Mouse (Mus musculus) brain, embryonic 14.5 days (tissue): ENCODE measurements around the gene 2210011C24Rik. TPM values are rescaled to one million over a fixed set of nuclear protein-coding genes. Genes with fewer than 3 reads are reported as not detected.

Experiments used
- DNase-seq: peaks from one replicate; pipeline ENCODE4 v3.0.0-alpha.2; 2011; ENCODE audit warnings: low read depth
- CTCF ChIP-seq: fragments of 200-500 bp; IDR thresholded peaks from 2 replicates; pipeline ENCODE4 v1.5.1; 2012; ENCODE audit warnings: inconsistent platforms, mild to moderate bottlenecking, moderate library complexity, borderline replicate concordance; ENCODE audit not compliant: insufficient read depth, insufficient read length; ENCODE audit errors: extremely low read depth
- POLR2A ChIP-seq: fragments of 200-500 bp; IDR thresholded peaks from 2 replicates; pipeline ENCODE4 v1.6.1; 2012; ENCODE audit warnings: mild to moderate bottlenecking, inconsistent platforms, borderline replicate concordance; ENCODE audit not compliant: poor library complexity, insufficient read depth, insufficient read length, severe bottlenecking; ENCODE audit errors: extremely low read depth
- polyA plus RNA-seq: library from polyadenylated mRNA; depleted of rRNA; stranded (reverse); fragments of >200 nt; gene quantifications from 2 replicates; pipeline ENCODE4 v1.2.3, GENCODE M21; 2012; rRNA removed

2210011C24Rik gene
- 0.07 and 0.35 TPM in 2 replicates for polyA plus RNA-seq

DNA sequence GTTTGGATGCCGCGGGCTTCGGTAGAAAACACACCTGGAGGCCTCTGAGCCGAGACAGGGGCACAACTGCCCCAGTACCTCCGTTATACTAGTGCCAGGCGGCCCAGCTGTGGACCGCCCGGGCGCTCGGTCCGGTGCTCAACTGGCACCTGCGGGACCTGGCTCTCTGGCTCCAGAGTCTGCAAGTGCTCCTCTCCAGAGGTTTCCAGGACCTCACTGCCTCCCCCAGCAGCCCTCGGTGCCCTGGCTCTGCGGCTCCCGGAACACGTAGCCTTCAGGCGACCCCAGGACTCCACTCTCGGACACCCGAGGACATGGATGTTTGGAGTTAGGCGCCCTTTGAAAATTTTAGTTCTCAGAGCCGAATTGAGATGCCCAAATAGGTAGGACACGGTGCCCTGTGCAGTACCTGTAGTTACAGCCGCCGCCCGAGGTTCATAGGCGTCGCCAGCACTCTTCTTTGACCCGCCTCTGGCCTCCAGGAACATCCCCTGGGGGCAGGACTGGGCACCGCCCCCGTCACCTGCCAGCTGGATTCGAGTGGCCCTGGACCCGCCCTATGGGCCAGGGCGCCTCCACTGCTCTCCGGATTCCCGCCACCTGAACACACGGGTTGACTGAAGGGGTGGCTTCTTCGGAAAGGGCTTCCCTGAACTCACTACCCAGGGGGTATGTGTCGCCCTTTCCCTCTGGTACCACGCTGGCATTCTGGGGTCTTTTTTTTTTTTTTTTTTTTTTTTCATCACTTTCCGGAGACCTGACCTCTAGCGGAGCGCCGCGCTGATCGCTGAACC is at the start of gene 2210011C24Rik:
Gene 2210011C24Rik (minus strand): TSS at position 467 of the 794 bp plus-strand sequence.
- no peak for TF ChIP-seq POLR2A
- TF ChIP-seq CTCF: no peak

DNA sequence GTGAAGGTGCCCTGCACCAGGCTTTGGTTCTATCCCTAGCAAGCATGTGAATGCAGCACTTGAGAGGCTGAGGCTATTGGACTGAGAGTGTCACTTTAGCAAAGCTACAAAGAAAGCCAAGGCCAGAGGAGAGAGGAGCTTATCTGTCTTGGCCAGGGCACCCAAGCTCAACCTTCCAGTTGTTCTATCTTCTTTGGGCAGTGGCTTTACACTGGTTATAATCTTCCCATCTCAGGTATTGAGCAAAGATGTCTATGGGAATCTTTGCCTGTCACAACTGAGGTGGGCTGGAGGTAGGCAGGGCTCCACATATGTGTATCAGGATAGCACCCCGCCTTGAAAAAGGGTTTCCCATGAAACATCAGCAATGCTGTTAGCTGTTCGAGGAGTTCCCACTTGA is 48.3 kb upstream of the 2210011C24Rik start:
- no peak for DNase-seq
- TF ChIP-seq CTCF (no peak), POLR2A (no peak)

More for the DNA sequence above, at the start of gene 2210011C24Rik:
- no peak for DNase-seq

DNA sequence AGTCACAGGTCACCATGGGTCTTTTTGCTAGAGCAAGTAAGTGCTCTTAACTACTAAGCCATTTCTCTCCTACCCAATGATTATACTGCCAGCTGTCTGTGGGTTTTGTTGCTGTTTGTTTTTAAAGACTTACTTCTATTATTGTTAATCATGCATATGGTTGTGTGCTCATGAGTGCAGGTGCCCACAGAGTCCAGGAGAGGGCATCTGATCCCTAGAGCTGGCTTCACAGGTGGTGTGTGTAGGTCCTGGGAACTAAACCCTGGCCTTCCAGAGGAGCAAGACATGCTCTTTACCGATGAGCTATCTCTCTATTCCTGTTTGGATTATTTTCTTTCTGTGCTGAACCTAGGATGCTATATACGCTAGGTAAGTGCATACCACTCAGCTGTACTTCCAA is 47.3 kb upstream of the 2210011C24Rik start:
- TF ChIP-seq POLR2A: no peak
- no peak for TF ChIP-seq CTCF
- DNase-seq: no peak

DNA sequence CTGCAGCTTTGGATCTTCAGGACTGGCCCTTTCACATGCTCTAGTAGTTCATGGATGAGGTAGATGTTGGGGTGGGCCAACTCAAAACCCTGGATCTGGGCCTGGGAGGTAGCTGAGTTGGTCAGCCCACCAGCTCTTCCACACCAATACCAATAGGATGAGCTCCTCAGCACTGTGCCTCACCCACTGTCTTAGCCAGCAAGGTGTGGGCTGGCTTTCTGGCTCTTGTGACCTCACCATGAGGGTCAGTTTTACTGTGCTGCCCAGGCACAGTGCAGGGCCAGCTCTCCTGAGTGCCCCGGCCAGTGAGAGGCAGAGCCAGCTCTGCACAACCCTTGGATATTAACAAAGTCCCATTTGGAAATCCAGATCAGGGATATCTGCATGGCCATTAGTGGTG is 45.9 kb upstream of the 2210011C24Rik start:
- DNase-seq: no peak
- TF ChIP-seq POLR2A (no peak), CTCF (no peak)

DNA sequence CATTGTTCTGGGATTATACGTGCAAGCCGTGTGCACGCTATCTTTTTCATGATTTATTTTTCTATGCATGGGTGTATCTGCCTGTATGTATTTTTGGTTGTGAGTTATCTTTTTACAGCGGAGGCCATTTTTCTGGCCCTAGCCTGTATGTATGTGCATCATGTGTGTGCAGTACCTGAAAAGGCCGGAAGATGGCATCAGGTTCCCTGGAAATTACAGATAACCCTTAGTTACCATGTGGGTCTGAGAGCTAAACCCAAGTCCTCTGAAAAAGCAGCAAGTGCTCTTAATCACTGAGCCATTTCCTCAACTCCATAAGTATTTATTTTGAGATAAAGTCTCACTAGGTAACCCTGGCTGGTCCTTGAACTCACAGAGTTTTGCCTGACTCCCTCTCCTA is 41.3 kb upstream of the 2210011C24Rik start:
- no peak for DNase-seq
- TF ChIP-seq POLR2A (no peak), CTCF (no peak)

DNA sequence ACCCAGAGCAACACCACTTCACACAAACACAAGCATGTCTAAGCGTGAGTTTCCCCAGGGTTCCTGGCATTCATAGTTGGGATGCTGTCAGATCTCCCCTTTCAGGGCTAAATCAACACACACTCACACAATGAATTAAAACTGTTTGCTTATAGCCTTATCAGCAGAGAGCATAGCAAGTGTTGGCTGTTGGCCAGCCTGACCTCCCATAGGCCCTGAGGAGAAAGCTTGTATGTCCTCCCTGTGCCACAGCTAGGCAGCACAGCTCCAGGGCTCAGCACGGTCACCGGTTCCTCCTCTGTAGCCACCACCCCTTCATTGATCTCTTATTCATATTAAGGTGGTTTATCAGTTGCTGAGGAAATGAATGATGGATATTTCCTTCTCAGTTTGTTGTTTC is 40.8 kb upstream of the 2210011C24Rik start:
- TF ChIP-seq POLR2A (no peak), CTCF (no peak)

DNA sequence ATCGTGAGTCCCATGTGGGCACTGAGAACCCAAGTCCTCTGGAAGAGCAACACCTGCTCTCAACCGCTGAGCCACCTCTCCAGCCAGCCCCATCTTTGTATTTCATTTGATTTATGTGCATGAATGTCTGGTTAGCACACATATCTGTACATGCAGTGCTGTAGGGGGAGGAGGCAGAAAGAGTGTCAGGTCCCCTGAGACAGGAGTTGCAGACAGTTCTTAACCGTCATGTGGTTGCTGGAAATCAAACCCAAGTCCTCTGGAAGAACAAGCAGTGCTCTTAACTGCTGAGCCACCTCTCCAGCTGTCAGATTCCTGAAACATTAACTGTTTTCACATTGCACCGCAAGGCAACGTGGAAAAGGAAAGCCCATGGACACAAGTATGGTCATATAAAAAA is 36.2 kb upstream of the 2210011C24Rik start:
- DNase-seq: no peak
- TF ChIP-seq CTCF (no peak), POLR2A (no peak)

More for the DNA sequence above, 40.8 kb upstream of the 2210011C24Rik start:
- DNase-seq: no peak

DNA sequence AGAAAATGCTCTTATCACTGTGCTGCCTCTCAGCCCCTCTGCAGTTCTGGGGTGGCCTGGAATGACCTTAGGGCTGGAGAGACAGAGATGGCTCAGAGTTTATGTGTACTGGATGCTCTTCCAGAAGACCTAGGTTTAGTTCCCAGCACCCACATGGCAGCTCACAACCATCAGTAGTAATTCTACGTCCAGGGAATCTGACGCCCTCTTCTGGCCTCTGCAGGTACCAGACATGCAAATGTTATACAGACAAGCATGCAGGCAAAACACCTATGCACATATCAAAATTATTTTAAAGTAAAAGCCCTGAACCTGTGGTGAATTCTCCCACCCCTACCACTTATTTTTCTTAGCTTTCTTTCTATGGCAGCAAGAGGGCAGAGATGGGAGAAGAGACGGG is 34.5 kb upstream of the 2210011C24Rik start:
- TF ChIP-seq CTCF (no peak), POLR2A (no peak)
- no peak for DNase-seq

DNA sequence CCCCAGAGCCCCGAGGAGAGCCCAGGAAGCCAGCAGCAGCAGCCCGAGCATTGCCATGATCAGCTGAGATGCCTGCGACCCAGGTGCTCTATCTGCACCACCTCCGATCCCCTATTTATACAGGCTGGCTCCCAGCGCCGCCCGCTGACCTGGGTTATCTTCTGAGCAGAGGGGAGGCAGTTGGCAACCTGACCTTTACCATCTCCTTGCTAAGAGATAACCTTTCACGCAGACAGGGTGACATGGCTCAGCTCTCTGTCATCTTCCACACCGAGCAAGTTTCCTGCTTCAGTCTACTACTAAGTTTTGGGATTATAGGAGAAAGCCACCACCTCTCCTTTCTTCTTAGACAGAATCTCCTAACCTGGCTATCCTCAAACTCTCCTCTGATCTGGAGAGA is 32.9 kb upstream of the 2210011C24Rik start, which contains the start of gene Rln3:
Gene Rln3 (minus strand): TSS at position 101 of the 400 bp plus-strand sequence.
- no peak for DNase-seq
- TF ChIP-seq CTCF (no peak), POLR2A (no peak)

DNA sequence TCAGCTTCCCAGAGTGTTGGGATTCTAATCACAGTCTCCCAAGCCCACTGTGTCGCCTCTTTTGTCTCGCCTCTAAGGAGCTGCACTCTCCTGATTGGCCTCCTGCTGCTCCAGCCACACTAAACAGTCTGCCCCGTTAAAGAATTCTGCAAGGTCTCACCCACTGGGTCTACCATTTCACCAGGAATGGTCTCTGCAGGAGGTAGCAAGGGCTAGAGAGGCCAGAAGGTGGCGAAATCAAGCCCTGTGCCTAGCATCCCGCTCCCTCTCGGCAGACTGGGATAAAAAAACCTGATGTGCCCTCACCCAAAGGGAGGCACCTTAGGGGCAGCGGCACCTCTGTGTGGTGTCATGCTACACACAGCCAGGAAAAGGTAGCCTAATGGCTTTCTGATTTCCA is 32.1 kb upstream of the 2210011C24Rik start:
- DNase-seq: no peak
- TF ChIP-seq POLR2A (no peak), CTCF (no peak)

DNA sequence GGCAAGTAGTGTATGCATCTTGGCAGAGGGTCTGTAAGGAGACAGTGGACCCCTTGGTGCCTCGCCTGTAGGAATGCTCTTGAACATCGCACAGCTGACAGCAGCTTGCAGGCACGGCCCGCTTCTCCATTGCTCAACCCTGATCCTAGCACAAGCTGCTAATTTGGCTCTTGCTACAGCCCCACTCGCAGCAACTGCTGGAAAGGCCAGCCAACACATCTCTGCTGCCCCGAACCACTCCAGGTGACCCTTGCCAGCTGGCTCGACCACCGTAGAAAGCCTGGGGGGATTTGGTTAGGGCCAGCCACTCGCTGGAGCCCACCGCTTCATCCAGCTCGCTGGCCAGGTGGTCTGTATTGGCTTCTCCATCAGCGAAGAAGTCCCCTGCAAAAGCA is 31.0 kb upstream of the 2210011C24Rik start:
- no peak for TF ChIP-seq POLR2A
- TF ChIP-seq CTCF: no peak
- DNase-seq: peak; percentile 25
